Mouse (Mus musculus) Muller cell, postnatal 12 days (primary cell): ENCODE results near the gene Pik3cg.

Experiments used
- DNase-seq: peaks from one replicate; pipeline ENCODE4 v3.0.0-alpha.2; 2015; ENCODE audit errors: inconsistent ontology term

The Pik3cg gene

GRCm38 (mm10) chr12:32201932-32202331 lies 6.5 kb downstream of the Pik3cg start:
- DNase-seq: no peak

GRCm38 (mm10) chr12:32201070-32201585 lies 7.3 kb downstream of the Pik3cg start:
- DNase-seq: no peak

GRCm38 (mm10) chr12:32200387-32201069 lies 7.9 kb downstream of the Pik3cg start:
- no peak for DNase-seq

- no peak for DNase-seq
These were observed 9.0 kb downstream of the Pik3cg start for GRCm38 (mm10) chr12:32199422-32199821.

- DNase-seq: no peak
These were observed 10.4 kb downstream of the Pik3cg start for GRCm38 (mm10) chr12:32198025-32198424.

- no peak for DNase-seq
These were observed 13.5 kb downstream of the Pik3cg start for GRCm38 (mm10) chr12:32195000-32195399.

GRCm38 (mm10) chr12:32194358-32194757 lies 14.1 kb downstream of the Pik3cg start:
- no peak for DNase-seq

GRCm38 (mm10) chr12:32190927-32191326 lies 17.5 kb downstream of the Pik3cg start:
- no peak for DNase-seq

- no peak for DNase-seq
These were observed 20.7 kb downstream of the Pik3cg start for GRCm38 (mm10) chr12:32187668-32188236.

- DNase-seq: no peak
These were observed 21.7 kb downstream of the Pik3cg start for GRCm38 (mm10) chr12:32186627-32187255.

- DNase-seq: no peak
These were observed 23.6 kb downstream of the Pik3cg start for GRCm38 (mm10) chr12:32184874-32185273.

- no peak for DNase-seq
These were observed 24.9 kb downstream of the Pik3cg start for GRCm38 (mm10) chr12:32183584-32183983.

GRCm38 (mm10) chr12:32182632-32183419 lies 25.6 kb downstream of the Pik3cg start:
- DNase-seq: no peak

GRCm38 (mm10) chr12:32181885-32182284 lies 26.6 kb downstream of the Pik3cg start:
- no peak for DNase-seq

GRCm38 (mm10) chr12:32174437-32174836 lies 34.0 kb downstream of the Pik3cg start:
- DNase-seq: no peak

- no peak for DNase-seq
These were observed 35.6 kb downstream of the Pik3cg start for GRCm38 (mm10) chr12:32172826-32173225.

- DNase-seq: no peak
These were observed 39.3 kb downstream of the Pik3cg start for GRCm38 (mm10) chr12:32169164-32169563.

GRCm38 (mm10) chr12:32168751-32169150 lies 39.7 kb downstream of the Pik3cg start:
- DNase-seq: no peak

GRCm38 (mm10) chr12:32163706-32164105 lies 44.8 kb downstream of the Pik3cg start:
- DNase-seq: no peak

GRCm38 (mm10) chr12:32158757-32159156 lies 49.7 kb downstream of the Pik3cg start:
- no peak for DNase-seq

GRCm38 (mm10) chr12:32146606-32147005 lies 61.9 kb downstream of the Pik3cg start:
- DNase-seq: no peak

- no peak for DNase-seq
These were observed 62.8 kb downstream of the Pik3cg start for GRCm38 (mm10) chr12:32145651-32146050.
